Mouse (Mus musculus) forebrain, embryonic 16.5 days (tissue): ENCODE results near the gene Atp6v0a4. TPM values are rescaled to one million over a fixed set of nuclear protein-coding genes. Genes with fewer than 3 reads are reported as not detected.

Experiments used
- ATAC-seq: fragments of 200-750 bp; cut with Nextera tagmentation; 2 replicates; pipeline ENCODE4 v1.8.0; 2017; ENCODE audit warnings: mild to moderate bottlenecking, moderate library complexity
- H3K27ac ChIP-seq: fragments of 300-500 bp; sonication (generic); 2 replicates; pipeline ENCODE4 v1.5.1; 2014; ENCODE audit warnings: low read length, control low read depth
- H3K27me3 ChIP-seq: fragments of 300-500 bp; sonication (generic); replicated peaks from 2 replicates; pipeline ENCODE4 v1.6.1; 2014; ENCODE audit warnings: low read length; ENCODE audit not compliant: control insufficient read depth, insufficient read depth
- H3K36me3 ChIP-seq: fragments of 300-500 bp; sonication (generic); 2 replicates; pipeline ENCODE4 v1.6.1; 2014; ENCODE audit not compliant: control insufficient read depth, insufficient read depth
- H3K4me1 ChIP-seq: fragments of 300-500 bp; sonication (generic); replicated peaks from 2 replicates; pipeline ENCODE4 v1.6.1; 2014; ENCODE audit warnings: low read length; ENCODE audit not compliant: control insufficient read depth, insufficient read depth
- H3K4me2 ChIP-seq: fragments of 300-500 bp; sonication (generic); 2 replicates; pipeline ENCODE4 v1.6.1; 2014; ENCODE audit warnings: mild to moderate bottlenecking, low read length, control low read depth
- H3K4me3 ChIP-seq: fragments of 300-500 bp; sonication (generic); replicated peaks from 2 replicates; pipeline ENCODE4 v1.5.1; 2014; ENCODE audit warnings: mild to moderate bottlenecking, low read length, control low read depth
- H3K9ac ChIP-seq: fragments of 300-500 bp; sonication (generic); replicated peaks from 2 replicates; pipeline ENCODE4 v1.6.1; 2014; ENCODE audit warnings: low read depth, low read length, control low read depth
- H3K9me3 ChIP-seq: fragments of 300-500 bp; sonication (generic); 2 replicates; pipeline ENCODE4 v1.6.1; 2016; ENCODE audit warnings: low read length; ENCODE audit not compliant: control insufficient read depth
- WGBS: fragments of 180-500 bp; shearing (Covaris S2); extraction: QIAGEN DNeasy Blood & Tissue Kit; methylation state at CpG from one replicate; pipeline ENCODE4 v1.1.7; 2014; 5-methylcytosine and 5-hydroxymethylcytosine counted together
- polyA plus RNA-seq: library from polyadenylated mRNA; unstranded; fragments of >200 nt; fragmentation: Nextera tagmentation; extraction: Ambion mirVana; gene quantifications from 2 replicates; pipeline ENCODE4 v1.2.1, GENCODE M21; 2015

Atp6v0a4 gene
- polyA plus RNA-seq, 1 experiment from 2014 or later = 0.27 TPM

GRCm38 (mm10) chr6:38131801-38132231 is 7.4 kb upstream of the Atp6v0a4 start:
- Histone ChIP-seq H3K4me1 (0 out of 2 replicates have a peak, but pooled peaks cover 2% of the 10 kb centered on the region), H3K4me2 (no peak overlapping the region), H3K36me3 (peaks cover 32% of the 10 kb centered on the region), H3K4me3 (no peak overlapping the region), H3K9ac (no peak overlapping the region), H3K27ac (no peak overlapping the region), H3K9me3 (no peaks in the 10 kb centered on the region), H3K27me3 (no peaks in the 10 kb centered on the region)
- ATAC-seq = no peak
- 84% methylated on average over 4 of the region's 4 CpGs for WGBS

GRCm38 (mm10) chr6:38129883-38130282 is 5.5 kb upstream of the Atp6v0a4 start:
- no peak overlapping the region for H3K9ac ChIP-seq
- peaks cover 24% of the 10 kb centered on the region for H3K36me3 ChIP-seq
- H3K4me2 ChIP-seq = no peak overlapping the region
- no peaks in the 10 kb centered on the region for H3K9me3 ChIP-seq
- no peak overlapping the region for H3K27ac ChIP-seq
- no peaks in the 10 kb centered on the region for H3K4me1 ChIP-seq
- ATAC-seq = no peak
- no peaks in the 10 kb centered on the region for H3K27me3 ChIP-seq
- 99% methylated on average over 5 of the region's 5 CpGs for WGBS
- no peak overlapping the region for H3K4me3 ChIP-seq

GRCm38 (mm10) chr6:38128115-38128514 is 3.7 kb upstream of the Atp6v0a4 start:
- Histone ChIP-seq H3K4me3 (no peak overlapping the region), H3K4me1 (no peaks in the 10 kb centered on the region), H3K9me3 (no peaks in the 10 kb centered on the region), H3K9ac (no peak overlapping the region), H3K36me3 (peaks cover 21% of the 10 kb centered on the region), H3K4me2 (no peak overlapping the region), H3K27me3 (no peaks in the 10 kb centered on the region), H3K27ac (no peak overlapping the region)
- 88% methylated on average over 14 of the region's 14 CpGs for WGBS
- ATAC-seq = 0 out of 2 replicates have a peak, but pooled peaks have one; percentile 10

GRCm38 (mm10) chr6:38125462-38125861 is 1.1 kb upstream of the Atp6v0a4 start:
- H3K27me3 ChIP-seq = no peaks in the 10 kb centered on the region
- H3K36me3 ChIP-seq = peaks cover 19% of the 10 kb centered on the region
- no peaks in the 10 kb centered on the region for H3K4me1 ChIP-seq
- no peak overlapping the region for H3K9ac ChIP-seq
- H3K27ac ChIP-seq = no peak overlapping the region
- 95% methylated on average over 3 of the region's 3 CpGs for WGBS
- ATAC-seq = no peak
- H3K4me2 ChIP-seq = no peak overlapping the region
- no peaks in the 10 kb centered on the region for H3K9me3 ChIP-seq
- H3K4me3 ChIP-seq = no peak overlapping the region

- peaks cover 14% of the 10 kb centered on the region for H3K36me3 ChIP-seq
- H3K27ac ChIP-seq = no peak overlapping the region
- ATAC-seq = no peak
- WGBS = 95% methylated on average over 5 of the region's 5 CpGs
- H3K9ac ChIP-seq = no peak overlapping the region
- no peaks in the 10 kb centered on the region for H3K4me1 ChIP-seq
- H3K4me3 ChIP-seq = no peak overlapping the region
- no peaks in the 10 kb centered on the region for H3K27me3 ChIP-seq
- H3K9me3 ChIP-seq = no peaks in the 10 kb centered on the region
- no peak overlapping the region for H3K4me2 ChIP-seq
These were observed 496 bp upstream of the Atp6v0a4 start for GRCm38 (mm10) chr6:38124882-38125281.

- Histone ChIP-seq H3K9ac (no peak overlapping the region), H3K27me3 (no peaks in the 10 kb centered on the region), H3K9me3 (no peaks in the 10 kb centered on the region), H3K4me1 (no peaks in the 10 kb centered on the region), H3K36me3 (peaks cover 11% of the 10 kb centered on the region), H3K4me3 (no peak overlapping the region), H3K4me2 (no peak overlapping the region), H3K27ac (no peak overlapping the region)
- ATAC-seq = no peak
- 75% methylated on average over 18 of the region's 18 CpGs for WGBS
These were observed 747 bp downstream of the Atp6v0a4 start for GRCm38 (mm10) chr6:38123471-38124206.

- Histone ChIP-seq H3K9ac (no peak overlapping the region), H3K4me3 (no peak overlapping the region), H3K4me2 (no peak overlapping the region), H3K4me1 (no peaks in the 10 kb centered on the region), H3K27me3 (no peaks in the 10 kb centered on the region), H3K9me3 (no peaks in the 10 kb centered on the region), H3K36me3 (peaks cover 8% of the 10 kb centered on the region), H3K27ac (no peak overlapping the region)
- WGBS = 68% methylated on average over 6 of the region's 6 CpGs
- ATAC-seq = no peak
These were observed 1.6 kb downstream of the Atp6v0a4 start for GRCm38 (mm10) chr6:38122791-38123190.

GRCm38 (mm10) chr6:38121843-38122242 is 2.5 kb downstream of the Atp6v0a4 start:
- H3K27ac ChIP-seq = no peak overlapping the region
- H3K4me3 ChIP-seq = no peak overlapping the region
- H3K36me3 ChIP-seq = peaks cover 6% of the 10 kb centered on the region
- H3K27me3 ChIP-seq = no peaks in the 10 kb centered on the region
- no peak overlapping the region for H3K9ac ChIP-seq
- H3K9me3 ChIP-seq = no peaks in the 10 kb centered on the region
- WGBS = 90% methylated on average over 5 of the region's 5 CpGs
- H3K4me2 ChIP-seq = no peak overlapping the region
- ATAC-seq = no peak
- H3K4me1 ChIP-seq = no peaks in the 10 kb centered on the region

- WGBS = 80% methylated on average over 9 of the region's 9 CpGs
- Histone ChIP-seq H3K4me3 (no peak overlapping the region), H3K9ac (no peak overlapping the region), H3K4me1 (no peaks in the 10 kb centered on the region), H3K36me3 (peaks cover 4% of the 10 kb centered on the region), H3K27ac (no peak overlapping the region), H3K27me3 (no peaks in the 10 kb centered on the region), H3K9me3 (no peaks in the 10 kb centered on the region), H3K4me2 (no peak overlapping the region)
- ATAC-seq = no peak
These were observed 3.6 kb downstream of the Atp6v0a4 start for GRCm38 (mm10) chr6:38120681-38121371.
